Mouse (Mus musculus): ENCODE measurements around the gene Nkapd1.
"Not testable (repeated sequence)": the region's sequence is repeated elsewhere in the genome, so short reads cannot be mapped to it uniquely, and the experiment has no call there.

Nkapd1 gene

GRCm38 (mm10) chr9:50616766-50617603, at the start of gene Nkapd1, which contains the start of gene Pih1d2:
Nkapd1 (minus strand) TSS chr9:50617464.
Pih1d2 (plus strand) TSS chr9:50617321.
- in situ Hi-C loops (cut with MboI, MseI): loop anchor here (25.0 kb wide), 1 partner anchor 1555 kb away; the partner anchor contains the start of gene Zw10

DNA sequence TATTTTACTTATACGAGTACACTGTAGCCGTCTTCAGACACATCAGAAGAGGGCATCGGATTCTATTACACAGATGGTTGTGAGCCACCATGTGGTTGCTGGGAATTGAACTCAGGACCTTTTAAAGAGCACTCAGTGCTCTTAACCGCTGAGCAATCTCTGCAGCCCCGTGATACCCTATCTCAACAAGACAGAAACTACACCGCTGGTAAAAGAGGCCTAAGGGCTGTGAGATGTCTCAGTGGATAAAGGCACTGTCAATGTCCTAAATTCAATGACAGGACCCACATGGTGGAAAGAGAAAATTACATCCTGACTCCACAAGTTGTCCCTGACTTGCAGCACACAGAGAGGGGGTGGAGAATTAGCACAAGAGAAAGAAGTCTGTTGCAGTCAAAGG, 49.2 kb upstream of the Nkapd1 start:
- in situ Hi-C loops (cut with MboI, MseI): no loop called here

DNA sequence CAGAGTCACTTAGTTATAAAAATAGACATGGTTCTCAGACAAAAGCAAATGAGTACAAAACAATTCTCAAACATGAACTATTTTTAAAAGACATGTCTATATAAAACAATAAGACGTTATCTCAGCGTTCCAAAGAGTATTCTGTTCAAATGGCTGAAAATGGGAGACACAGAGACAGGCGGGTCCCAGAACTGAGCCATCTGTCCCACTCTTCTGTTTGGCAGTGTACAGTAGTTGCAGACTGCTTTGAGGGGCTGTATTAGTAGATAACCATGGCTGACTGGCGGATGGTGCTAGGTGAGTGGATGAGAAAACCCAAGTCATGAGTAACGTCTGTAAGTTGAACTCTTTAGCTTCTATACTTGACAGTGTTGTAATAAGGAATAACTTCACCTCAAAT, 47.6 kb upstream of the Nkapd1 start:
- in situ Hi-C loops (cut with MboI, MseI): no loop called here

DNA sequence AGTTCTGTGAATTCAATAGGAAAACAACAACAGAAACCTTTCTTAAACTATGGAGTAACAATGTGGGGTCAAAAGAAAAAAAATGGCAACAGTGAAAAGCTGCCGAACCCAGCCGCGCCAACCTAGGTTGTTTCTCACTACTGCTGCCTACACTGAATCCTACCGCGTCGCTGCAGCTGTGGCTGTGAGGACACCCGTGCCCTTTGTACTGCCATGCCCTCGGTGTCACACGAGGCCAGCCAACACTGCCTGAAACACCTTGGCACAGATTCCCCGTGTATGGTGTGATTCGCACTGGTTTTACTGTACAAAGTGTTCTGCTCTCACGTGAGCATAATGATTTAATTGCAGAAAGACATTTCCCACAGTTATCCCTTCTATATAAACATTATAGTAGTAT, 43.2 kb upstream of the Nkapd1 start:
- in situ Hi-C loops (cut with MboI, MseI): no loop called here

GRCm38 (mm10) chr9:50659392-50660217, 42.3 kb upstream of the Nkapd1 start, which contains the start of gene Dlat:
Dlat (minus strand) TSS chr9:50659780.
- in situ Hi-C loops (cut with MboI, MseI): loop anchor here (5.0 kb wide), 1 partner anchor 37 kb away; no protein-coding TSS in a partner anchor

- in situ Hi-C loops (cut with MboI, MseI): loop anchor here (5.0 kb wide), 1 partner anchor 37 kb away; no protein-coding TSS in a partner anchor
Observed at GRCm38 (mm10) chr9:50658941-50659388, 41.7 kb upstream of the Nkapd1 start.

DNA sequence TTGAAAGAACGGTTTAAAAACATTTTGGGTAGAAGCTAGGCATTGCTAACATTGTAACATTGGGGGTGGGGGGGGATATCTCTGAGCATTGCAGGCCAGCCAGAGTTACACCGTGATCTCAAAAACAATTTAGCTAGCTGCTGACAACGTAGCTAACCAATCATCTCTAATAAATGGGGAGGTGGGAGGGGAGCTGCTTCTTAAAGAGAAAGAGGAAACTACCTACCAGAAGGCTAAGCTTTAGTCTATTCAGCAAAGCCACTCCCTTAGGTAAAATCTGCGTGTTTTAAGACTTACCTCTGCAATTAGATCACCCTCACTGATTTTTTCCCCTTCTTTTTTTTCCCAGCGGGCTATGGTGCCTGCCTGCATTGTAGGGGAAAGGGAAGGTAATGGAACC, 41.1 kb upstream of the Nkapd1 start:
- in situ Hi-C loops (cut with MboI, MseI): loop anchor here (5.0 kb wide), 1 partner anchor 36 kb away; no protein-coding TSS in a partner anchor

DNA sequence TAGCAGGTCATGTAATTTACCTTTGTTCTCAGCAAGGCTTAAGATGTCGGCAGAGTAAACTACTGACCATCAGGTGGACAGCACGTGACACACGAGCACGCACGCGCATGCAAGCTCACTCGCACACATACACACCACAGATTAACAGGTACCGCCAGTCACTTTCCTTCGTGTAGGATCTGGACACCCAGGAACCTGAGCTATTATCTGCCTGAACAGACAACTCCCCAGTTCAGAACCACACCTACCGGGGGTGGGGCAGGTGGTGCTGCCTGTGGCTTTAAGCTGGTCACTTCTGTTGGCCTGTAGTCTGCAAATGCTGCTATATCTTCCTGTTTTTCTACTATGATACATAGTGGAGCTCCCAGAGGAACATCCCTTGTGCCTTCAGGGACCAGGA, 33.2 kb upstream of the Nkapd1 start:
- in situ Hi-C loops (cut with MboI, MseI): no loop called here

DNA sequence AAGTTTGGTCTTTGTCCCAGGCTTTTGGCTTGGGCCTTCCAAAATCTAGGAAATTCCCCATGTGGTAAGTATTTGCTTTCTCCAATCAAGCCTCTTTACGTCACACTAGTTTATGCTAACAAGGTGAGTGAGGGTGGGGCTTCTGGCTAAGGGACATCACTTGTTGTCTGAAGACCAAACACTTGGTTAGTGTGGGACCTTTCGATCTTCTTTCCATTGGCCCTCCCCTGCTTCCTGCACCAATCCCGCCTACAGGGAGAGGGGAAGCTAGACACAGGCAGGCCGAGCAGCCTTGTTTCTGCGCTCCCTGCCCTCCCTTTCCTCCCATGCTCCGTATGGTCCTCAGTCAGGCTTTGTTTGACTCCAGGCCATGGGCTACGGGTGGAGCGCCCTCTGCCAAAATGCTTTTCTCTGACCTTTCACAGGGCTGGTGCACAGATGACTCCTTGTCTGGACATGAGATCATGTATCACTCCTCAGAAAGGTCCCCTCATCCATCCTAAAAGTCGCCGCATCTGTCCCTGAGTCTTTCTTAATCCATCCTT, 29.6 kb upstream of the Nkapd1 start:
- in situ Hi-C loops (cut with MboI, MseI): loop anchor here (10.0 kb wide), 1 partner anchor 1732 kb away; the partner anchor contains the start of gene Htr3a

DNA sequence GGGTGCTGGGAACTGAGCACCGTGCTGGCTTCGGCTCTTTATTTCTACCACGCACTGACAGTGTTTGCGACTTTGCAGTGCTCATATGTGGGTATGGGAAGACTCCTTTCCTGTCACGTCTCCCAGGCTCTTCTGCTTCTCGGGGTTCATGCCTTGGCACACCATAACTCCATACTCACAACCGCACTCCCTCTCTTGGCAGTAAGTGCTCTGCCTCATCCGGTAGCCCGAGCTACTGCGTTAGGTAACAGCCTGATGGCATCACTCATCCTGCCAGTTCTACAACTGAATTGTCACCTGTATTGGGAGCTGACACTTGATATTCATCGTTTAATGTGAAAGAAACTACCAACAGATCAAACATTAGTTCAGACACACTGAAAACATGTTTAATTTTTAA, 17.0 kb upstream of the Nkapd1 start:
- in situ Hi-C loops (cut with MboI, MseI): no loop called here

- in situ Hi-C loops (cut with MboI, MseI): no loop called here
Observed at GRCm38 (mm10) chr9:50633059-50633458, 15.8 kb upstream of the Nkapd1 start.

DNA sequence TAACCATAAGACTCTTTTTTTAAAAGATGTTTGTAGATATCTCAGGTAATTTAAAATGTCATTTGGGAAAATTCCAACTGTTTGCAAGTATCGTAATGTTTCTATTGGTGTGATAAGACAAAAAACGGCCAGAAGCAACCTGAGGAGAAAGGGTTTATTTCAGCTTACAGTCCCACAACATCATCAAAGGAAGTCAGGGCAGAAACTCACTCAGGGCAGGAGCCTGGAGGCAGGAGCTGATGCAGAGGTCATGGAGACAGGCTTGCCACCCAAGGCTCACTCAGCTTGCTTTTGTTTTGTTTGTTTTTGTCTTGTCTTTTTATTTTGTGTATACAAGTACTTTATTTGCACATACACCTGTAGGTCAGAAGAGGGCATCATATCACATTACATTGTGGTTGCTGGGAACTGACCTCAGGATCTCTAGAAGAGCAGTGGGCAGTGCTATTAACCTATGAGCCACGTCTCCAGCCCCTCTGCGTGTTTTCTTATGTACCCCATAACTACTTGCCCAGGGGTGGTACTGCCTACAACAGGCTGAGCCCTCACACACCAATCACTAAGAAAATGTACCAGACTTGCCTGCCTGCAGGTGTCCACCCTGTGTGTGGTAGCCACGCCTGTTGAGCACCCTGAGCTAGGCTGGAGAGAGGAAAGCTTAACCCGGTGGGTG, 14.9 kb upstream of the Nkapd1 start:
- in situ Hi-C loops (cut with MboI, MseI): no loop called here

DNA sequence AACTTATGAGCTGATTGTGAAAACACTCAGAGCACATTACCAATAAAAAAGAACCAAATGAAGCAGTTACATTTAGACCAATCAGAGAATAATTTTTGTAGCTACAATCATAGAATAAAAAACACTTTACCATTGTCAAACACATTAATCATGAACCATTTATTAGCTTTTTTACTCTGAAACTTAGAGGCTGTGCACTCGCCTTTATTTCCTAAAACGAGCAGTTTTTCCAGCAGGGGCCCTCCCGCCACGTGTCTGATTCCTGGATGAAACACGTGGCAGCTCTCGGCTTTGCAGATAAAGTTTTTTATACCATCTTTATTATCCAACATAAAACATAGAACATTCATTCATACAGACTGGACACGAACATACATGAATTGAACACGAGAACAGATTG, 13.6 kb upstream of the Nkapd1 start:
- in situ Hi-C loops (cut with MboI, MseI): not testable (repeated sequence)

GRCm38 (mm10) chr9:50617794-50618330, 598 bp upstream of the Nkapd1 start:
- in situ Hi-C loops (cut with MboI, MseI): loop anchor here (25.0 kb wide), 1 partner anchor 1556 kb away; the partner anchor contains the start of gene Zw10

DNA sequence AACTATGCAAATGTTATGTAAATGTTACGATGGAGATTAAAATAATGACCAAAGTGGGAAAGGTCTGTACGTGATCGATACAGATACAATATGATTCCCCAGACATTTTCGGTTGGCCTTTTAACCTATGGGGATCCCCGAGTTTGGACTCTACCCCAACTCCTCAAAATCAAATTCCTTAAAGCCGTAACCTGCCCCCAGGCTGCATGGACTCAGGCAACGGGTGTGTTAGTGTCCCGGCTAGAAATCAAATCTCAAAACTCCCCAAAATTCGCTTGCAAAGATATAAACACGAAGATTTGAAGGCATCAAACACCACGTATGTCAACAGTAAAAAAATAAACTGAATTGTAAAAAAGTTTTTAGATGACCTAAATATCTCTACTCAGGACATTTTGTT, 1.1 kb downstream of the Nkapd1 start:
- in situ Hi-C loops (cut with MboI, MseI): loop anchor here (25.0 kb wide), 1 partner anchor 1554 kb away; the partner anchor contains the start of gene Zw10

- in situ Hi-C loops (cut with MboI, MseI): loop anchor here (25.0 kb wide), 1 partner anchor 1550 kb away; the partner anchor contains the start of gene Zw10
Observed at GRCm38 (mm10) chr9:50612115-50612514, 5.1 kb downstream of the Nkapd1 start.

- in situ Hi-C loops (cut with MboI, MseI): loop anchor here (25.0 kb wide), 1 partner anchor 1542 kb away; the partner anchor contains the start of gene Zw10
Observed at GRCm38 (mm10) chr9:50604338-50604737, 12.9 kb downstream of the Nkapd1 start.

DNA sequence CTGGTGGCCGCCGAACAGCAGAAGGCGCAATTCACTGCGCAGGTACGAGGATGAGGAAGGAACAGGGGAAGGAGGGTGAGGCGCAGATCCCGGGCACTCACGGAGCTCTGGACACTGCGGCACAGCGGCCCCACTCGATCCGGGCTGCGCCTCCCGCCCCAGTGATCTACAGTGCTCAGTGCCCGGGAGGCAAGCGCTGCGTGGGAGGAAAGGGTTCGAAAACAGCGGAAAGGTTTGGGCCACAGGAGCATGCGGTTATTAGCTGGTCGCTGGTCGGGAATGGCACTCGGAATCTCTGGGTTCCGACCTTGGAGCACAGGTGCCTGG, 13.3 kb downstream of the Nkapd1 start:
- in situ Hi-C loops (cut with MboI, MseI): loop anchor here (25.0 kb wide), 1 partner anchor 1542 kb away; the partner anchor contains the start of gene Zw10

GRCm38 (mm10) chr9:50603189-50603997, 13.9 kb downstream of the Nkapd1 start, which contains the start of the genes Sdhd and Timm8b:
Sdhd (minus strand) TSS chr9:50603812.
Timm8b (plus strand) TSS chr9:50603910.
- in situ Hi-C loops (cut with MboI, MseI): loop anchor here (25.0 kb wide), 1 partner anchor 1541 kb away; the partner anchor contains the start of gene Zw10

All from T-helper 1 cell (primary cell).